Mouse (Mus musculus) brain, embryonic 14.5 days (tissue): ENCODE measurements at regions not wholly inside any gene's neighbourhood (a gene's known extent, or its start where the extent isn't known, plus 50 kb on each side); places are given as distances from the start of the nearest gene placed in this dataset.

ENCODE experiments used
- CTCF ChIP-seq: fragments of 200-500 bp; IDR thresholded peaks from 2 replicates; pipeline ENCODE4 v1.5.1; 2012; ENCODE audit warnings: inconsistent platforms, mild to moderate bottlenecking, moderate library complexity, borderline replicate concordance; ENCODE audit not compliant: insufficient read depth, insufficient read length; ENCODE audit errors: extremely low read depth
- POLR2A ChIP-seq: fragments of 200-500 bp; IDR thresholded peaks from 2 replicates; pipeline ENCODE4 v1.6.1; 2012; ENCODE audit warnings: mild to moderate bottlenecking, inconsistent platforms, borderline replicate concordance; ENCODE audit not compliant: poor library complexity, insufficient read depth, insufficient read length, severe bottlenecking; ENCODE audit errors: extremely low read depth

- no peak for TF ChIP-seq CTCF
- no peak for TF ChIP-seq POLR2A
These were observed 85.6 kb upstream of the Paip1 start for GRCm38 (mm10) chr13:119342761-119343160.
